Mouse (Mus musculus): ENCODE results near the gene Ldb2. TPM values are rescaled to one million over a fixed set of nuclear protein-coding genes. Genes with fewer than 3 reads are reported as not detected.

The Ldb2 gene
- total RNA-seq, 2 experiments from 2014 or later, result 29.8 to 31.9 TPM

DNA sequence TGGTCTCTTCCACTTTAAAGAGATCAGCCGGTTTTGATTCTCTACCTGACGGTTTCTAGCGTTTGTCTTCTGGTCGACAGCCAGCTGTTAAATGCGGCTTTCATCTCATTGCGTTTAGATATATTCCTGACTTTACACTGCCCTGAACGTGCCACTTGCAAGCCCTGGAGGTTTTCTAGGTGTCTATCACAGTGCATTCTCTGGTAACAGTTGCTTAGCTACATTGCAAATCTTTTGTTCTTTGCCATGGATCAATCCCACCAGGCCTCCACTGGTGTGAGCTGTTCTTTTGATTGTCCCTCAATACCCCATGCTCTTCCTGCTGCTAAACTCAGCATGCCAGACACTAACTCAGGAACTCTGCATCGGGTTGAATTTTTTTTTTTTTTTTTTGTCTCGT lies 145.1 kb downstream of the Ldb2 start:
- DNase-seq (ENCODE audit: low spot score in 2 of 2), result no peak

DNA sequence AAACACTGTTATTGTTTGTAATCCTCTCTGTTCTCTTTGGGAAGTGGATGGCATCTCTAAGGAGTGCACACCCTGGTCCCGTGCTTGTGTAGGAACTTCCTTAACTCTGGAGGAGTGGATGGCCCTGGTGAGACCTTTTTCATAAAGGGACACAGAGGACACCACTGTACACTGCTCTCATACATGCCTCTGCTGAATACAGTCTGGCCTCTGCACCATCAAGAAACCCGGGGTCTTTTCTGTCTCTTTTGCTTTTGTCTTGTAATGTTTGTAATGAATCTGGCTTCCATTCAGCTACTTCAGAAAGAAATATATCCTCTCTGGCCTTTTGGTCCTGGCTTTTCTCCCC lies 152.7 kb downstream of the Ldb2 start:
- no peak for DNase-seq (ENCODE audit: low spot score in 2 of 2)

DNA sequence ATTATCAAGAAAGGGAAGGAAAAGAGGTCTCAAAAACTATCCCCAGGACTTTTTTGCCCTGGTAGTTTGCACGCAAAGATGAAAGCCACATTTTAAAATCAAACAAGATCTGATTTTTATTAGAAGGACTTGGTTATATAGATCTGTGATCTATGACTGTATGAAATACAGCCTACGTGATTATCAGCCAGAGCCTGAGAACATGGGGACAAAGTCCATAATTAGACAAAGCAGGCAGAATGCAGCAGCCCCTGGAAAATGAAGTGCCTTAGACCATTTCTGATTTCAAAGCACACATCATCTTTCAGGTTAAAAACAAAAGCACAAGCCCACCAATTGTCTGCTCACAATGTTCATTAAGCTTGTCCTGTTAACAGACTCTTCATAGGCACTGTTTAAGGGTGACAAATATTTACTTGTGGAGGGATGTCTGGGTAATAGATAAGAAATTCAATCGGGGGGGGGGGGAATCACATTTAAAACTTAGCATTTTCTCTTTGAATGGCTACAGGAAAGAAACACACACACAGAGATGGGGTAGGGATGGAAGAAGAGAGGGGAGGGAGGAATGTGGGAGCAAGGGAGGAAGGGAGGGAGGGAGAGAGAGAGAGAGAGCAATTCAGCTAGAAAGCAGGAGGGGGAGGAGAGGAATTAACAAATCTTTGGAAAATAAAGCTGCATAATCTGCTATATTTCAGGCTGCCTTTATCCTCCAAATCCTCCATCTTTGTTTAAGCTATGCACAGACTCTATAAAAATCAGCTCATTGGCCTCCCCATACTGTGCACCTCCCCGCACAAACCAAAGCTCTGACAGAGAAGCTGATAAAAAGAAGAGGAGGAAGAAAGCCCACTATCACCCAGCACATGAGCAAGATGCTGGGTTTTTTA lies 153.3 kb downstream of the Ldb2 start:
- no peak for DNase-seq (ENCODE audit: low spot score in 2 of 2)

DNA sequence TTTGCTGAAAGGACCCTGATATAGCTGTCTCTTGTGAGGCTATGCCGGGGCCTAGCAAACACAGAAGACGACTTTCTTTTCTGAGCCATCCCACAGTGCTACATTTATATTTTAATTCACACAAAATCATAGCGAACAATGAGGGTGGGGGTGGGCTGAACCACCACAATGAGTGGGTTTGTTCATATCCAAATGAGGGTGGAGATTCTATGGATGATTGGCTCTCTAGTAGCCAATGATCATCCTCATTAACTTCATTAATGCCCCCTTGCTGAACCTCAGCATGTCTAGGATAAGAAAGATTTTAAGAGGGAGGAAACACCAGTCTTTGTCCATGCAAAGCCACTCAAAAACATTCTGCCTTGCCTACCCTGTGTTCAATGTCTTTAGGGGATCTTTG lies 156.4 kb downstream of the Ldb2 start:
- no peak for DNase-seq (ENCODE audit: low spot score in 2 of 2)

DNA sequence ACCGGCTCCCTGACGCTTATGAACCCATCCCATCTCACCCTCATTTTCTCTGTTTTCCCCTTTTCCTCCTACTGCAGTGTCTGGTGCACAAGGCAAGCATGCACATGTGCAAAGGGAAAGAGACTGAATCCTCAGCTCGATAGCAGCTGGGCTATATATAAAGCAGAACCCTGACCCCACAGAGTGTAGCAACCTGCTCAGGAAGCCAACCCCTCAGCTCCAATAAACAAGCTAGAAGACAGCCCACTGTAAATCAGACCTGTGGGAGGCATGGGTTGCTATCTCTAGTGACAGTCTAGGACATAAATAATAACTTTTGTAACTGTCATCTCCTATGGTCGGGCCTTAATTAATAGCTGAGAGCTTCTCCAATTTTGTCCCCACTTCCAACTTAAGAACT lies 158.4 kb downstream of the Ldb2 start:
- DNase-seq (ENCODE audit: low spot score in 2 of 2), result no peak

DNA sequence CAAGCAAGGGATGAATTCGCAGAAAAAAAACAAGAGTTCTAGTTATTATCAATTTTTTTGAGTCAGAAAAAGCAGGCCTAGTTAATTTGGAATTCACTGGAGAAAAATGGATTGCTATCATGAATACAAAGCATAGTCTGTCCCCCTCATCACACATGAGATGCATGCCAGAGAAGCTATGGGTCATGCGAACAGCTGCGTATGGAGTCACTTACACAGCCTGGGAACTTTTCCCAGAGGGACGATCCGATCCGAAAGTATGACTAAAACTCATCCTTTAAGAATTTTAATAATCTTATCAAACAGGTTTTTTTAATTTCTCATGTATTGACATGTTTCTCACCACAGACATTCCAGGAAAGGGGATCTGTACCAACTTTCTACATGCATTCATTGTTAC lies 163.9 kb downstream of the Ldb2 start:
- DNase-seq (ENCODE audit: low spot score in 2 of 2), result peak in 1 of 2 experiments; percentile 42

DNA sequence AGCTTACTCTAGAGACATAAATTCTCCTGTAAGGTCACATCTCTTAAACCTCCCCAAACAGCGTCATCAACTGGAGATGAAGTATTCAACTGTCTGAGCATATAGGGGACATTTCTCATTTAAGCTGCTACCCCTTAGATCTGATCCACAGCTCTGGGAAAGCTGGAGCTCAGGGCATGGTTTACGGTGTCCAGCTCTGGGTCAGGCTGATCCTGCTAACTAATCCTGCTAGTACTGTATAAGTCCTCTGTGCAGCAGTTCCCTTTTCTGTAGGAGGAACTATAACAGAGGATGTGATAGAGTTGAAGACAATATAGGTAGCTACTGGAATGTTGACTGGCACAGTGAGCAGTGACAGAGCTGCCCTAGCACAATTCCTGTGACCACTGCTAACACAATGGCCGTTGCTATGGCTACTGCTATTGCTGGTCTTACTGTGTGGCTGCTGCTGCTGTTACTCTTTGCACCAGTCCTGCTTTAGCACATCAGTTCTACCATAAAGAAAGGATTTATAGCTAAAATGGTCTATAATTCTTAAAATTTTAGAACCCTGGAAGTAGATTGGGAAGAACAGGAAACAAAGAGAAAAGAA lies 170.3 kb downstream of the Ldb2 start:
- DNase-seq (ENCODE audit: low spot score in 2 of 2), result no peak

DNA sequence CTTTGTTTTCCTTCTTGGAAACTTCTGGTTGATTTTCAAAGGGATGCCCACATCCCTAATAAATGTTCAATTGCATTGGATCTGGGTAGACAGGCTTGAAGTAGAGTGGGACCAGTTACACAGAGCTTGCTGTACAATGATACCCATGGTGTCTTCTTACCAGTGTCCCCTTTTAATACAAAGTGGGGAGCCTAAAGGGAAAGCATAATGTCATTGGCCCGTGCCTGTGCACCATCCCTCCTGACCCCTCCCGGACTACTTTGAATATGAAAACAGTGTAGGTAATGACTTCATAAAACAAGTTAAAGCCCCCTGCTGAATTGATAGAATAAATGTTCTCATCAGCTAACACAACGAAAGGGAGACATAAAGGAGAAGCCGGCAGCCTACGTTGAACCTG lies 172.0 kb downstream of the Ldb2 start:
- no peak for DNase-seq (ENCODE audit: low spot score in 2 of 2)

DNA sequence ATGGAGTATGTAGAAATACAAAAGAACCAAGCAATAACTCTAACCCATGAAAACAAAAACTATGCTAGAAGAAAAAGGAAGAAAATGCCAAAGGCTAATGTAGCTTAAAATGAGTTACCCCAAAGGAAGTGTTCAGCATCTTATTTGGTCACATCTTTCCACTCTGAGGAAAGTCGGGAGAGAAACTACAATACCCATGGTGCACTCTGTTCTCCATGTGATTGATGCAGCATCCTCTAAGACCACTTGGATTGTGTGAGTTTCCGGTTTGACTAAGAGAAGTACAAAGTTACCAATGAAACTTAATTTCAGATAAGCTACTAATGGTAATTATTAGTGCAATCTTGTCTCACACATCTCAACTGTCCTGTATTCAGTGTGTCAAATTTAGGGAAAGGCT lies 172.6 kb downstream of the Ldb2 start:
- no peak for DNase-seq (ENCODE audit: low spot score in 2 of 2)

DNA sequence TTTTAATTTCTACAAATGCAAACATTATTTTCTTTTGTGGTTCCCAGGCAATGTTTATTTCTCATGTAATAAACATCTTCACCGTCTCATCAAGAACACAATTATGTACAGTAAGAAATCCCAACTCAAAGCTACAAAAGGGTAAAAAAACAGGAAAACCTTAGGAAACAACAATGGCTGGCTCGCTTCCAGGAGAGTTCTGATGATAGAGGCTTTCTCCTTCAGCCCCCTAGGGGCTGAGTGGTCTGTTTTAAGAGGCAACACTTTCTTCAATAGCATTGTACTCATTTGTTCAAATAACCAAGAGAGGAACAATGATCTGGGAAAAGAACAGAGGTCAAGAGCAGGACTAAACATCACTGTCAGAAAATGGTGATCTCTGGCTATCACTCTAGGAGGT lies 173.4 kb downstream of the Ldb2 start:
- DNase-seq (ENCODE audit: low spot score in 2 of 2), result peak in 1 of 2 experiments; percentile 26

DNA sequence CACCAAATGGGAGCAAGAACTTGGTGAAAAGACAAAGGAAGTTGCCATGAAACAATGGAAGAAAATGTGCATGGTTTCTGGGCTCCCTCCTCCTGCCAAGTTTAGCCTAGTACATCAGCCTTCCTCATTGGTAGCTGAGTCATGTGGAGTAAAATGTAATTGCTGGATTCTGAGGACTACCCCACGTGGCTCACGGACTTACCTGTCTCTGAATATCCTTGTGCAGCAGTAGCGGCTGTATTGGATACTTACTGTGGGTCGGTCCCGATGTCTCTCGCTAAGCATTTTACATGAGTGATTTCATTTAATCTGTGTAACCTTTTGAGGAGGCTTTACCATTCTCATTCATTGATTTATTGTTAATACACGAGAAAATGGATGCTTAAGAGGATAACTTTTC lies 183.8 kb downstream of the Ldb2 start:
- DNase-seq (ENCODE audit: low spot score in 2 of 2), result no peak

DNA sequence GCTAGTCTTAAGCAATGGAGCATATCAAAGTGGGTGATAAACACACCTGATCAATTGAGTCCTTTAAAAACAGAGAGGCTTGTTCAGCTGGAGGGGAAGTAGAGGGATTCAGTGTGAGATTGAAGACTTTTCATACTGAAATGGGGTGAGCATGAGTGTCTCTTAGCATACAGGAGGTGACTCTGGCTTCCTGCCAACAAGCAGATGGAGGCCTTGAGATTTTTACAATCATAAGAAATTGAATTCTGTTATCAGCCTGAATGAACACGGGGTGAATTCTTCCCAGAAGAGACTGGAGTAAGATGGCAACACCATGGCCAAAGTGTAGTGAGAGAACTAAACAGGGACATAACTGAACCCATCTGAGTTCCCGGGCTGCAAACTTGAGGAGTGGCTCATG lies 190.6 kb downstream of the Ldb2 start:
- DNase-seq (ENCODE audit: low spot score in 2 of 2), result no peak

DNA sequence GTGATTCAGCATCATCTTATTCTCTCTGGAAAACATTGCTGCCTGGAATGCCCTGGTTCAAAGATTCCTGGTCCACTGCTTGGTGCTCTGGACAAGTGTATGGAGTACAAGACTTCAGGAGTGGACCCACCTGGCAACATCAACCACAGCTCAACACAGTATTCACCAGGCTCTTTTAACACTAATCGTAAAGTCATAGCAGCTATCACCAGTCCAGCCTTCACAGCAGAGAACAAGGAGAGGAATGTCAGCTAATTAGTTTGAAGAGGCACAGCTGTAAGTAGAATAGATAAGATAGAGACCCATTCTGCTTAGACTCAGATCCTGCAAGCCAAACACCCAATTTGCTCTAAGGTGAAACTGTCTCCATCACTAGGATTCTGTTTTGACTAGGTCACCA lies 198.1 kb downstream of the Ldb2 start:
- no peak for DNase-seq (ENCODE audit: low spot score in 2 of 2)

DNA sequence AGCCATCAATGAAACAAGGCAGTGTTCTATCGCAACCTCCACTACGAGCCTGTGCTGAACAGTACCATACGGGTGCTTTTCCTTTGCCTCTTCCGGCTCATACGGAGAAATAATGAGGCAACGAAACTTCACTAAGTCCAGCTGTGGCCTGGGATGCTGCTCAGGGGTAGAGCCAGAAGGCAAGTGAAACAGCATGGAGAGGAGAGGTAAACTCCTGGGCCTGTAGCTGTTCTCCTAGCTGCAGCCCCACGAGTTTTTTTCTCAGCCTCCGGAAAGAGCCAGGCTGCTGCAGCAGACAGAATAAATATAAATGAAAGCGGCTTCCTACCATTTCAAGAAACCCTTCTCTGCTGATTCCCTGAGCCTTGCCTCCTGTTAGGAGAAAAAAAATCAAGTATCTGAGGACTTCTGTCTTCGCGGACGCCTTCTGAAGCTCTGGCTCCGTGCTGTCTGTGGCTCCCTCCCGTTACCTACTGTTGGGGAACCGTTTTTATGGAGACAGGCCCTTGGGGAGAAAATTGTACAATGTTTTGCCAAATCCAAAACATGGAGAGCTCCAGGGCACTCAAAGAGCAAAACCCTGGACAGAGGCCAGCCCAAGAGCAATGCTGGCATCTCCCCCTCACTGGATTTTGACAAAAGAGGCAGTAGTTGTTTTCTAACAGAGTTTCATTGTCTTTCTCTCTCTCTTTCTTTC lies 205.8 kb downstream of the Ldb2 start:
- DNase-seq (ENCODE audit: low spot score in 2 of 2), result peak in 1 of 2 experiments; percentile 32

DNA sequence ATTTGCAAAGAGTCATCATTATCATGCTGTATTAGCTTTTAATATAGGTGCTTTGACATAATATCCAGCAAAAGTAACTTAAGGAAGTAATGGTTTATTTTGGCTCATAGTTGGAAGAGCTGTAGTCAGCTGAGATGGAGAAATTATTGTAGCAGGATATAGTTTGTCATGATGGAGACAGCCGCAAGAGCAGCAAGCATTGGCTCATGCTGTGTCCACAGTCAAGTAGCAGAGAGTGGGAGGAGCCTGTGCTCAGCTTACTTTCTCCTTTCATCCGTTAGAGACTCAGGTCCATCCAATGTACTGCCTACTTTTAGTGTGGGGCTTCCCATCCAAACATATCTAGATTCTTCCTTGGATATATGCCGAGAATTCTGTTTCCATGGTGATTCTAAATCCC lies 208.7 kb downstream of the Ldb2 start:
- no peak for DNase-seq (ENCODE audit: low spot score in 2 of 2)

DNA sequence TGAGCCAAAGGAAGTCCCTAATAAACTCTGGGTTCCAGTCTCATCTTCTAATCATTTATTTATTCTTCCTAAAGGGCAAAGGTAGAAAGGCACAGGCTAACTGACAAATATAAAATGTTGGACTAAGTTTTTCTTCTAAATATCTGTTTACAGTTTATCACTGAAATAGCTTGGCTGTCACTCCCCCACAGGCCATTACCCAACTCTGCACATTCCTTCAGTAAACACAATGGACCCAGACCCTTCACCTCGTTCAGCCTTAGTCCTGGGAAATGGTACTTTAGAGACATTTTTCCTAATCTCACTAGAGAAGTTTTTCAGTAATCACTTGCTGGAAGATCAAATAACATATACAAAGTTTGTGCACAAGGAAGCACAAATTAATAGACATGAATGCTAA lies 210.2 kb downstream of the Ldb2 start:
- DNase-seq (ENCODE audit: low spot score in 2 of 2), result no peak

DNA sequence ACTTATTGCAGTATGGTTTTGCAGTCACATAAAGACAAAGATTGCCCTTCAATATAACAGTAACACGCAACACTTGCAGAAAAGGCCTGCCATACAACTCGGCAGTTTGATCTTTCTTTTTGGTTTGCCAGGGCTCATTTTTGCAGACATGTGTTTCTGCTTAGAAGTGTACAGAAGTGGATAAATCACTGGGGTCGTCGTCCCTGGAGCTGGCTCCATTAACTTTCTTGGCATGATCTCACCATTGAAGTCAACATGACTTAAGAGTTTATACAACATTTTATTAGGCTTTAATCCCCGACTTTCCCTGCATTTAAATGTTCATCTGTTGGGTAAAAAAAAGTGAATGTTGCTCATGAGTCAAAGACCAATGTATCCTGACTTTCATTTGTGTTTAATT lies 212.9 kb downstream of the Ldb2 start:
- peak in 1 of 2 experiments; percentile 27 for DNase-seq (ENCODE audit: low spot score in 2 of 2)

DNA sequence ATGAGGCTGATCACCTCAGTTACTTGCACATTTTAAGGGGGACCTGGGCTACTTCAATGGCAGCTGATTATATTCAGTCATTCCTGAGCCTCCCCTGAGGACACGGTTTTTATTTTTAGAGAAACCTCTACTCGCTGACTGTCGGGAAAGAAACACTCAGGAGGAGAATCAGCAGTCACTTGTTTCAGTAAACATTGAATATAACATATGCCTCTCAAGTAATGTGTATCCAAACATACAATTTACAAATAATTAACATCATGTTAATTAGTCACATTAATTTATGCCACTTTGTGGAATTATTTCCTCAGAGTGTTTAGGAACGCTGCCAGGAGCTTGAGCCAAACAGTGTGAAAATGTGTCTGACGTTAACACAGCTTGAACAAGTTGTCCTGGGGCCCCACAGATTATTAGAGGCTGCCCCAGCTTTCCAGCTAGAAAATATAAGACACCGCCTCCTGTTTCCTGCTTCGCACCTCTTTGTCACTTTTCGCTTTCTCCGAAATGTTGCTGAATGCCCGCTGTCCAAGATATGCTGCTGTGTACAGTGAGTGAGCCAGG lies 219.5 kb downstream of the Ldb2 start:
- no peak for DNase-seq (ENCODE audit: low spot score in 2 of 2)

DNA sequence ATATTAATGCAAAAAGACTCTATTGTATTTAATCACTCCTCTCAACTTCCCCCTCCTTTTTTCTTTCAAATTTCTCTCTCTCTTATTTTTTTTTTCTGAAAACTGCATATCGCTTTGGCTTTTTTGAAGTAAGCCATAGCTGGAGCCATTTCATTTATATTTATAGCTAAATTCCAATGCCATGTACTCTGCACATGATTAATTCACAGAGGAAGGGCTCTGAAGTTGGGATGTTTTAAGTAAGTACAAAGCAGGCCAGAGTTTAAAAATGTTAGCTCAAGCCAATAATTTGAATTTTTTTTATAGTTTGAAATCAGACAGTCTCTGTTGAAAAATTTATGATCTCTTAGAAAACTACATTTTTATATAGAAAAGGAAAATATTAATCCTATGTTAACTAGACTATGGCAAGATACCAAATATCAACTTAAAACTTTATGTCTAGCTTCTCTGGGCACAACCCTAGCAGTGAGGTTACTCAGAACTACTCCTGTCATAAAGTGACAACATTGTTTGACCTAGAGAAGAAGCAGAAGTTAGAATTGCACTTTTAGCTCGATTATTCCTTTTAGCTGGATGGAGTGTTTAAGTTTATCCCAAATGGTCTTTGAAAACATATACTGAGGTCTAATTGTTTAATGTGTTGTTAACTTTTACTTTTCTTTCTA lies 222.7 kb downstream of the Ldb2 start:
- DNase-seq (ENCODE audit: low spot score in 2 of 2), result no peak

DNA sequence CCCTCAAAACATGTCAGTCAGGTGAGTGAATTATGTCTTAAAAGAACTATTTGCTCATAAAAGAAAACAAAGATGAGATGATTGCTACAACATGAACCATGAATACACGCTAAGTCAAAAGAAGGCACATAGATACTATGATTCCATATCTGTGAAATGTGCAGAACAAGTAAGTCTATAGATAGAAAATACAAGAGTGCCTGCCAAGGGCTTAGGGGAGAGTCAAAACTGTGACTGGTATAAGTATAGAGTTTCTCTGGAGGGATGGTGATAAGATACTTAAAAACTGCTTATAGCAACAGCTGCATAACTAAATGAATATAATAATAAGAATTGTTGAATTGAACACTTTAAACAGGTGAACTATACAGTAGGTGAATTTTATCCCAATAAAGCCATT lies 224.8 kb downstream of the Ldb2 start:
- DNase-seq (ENCODE audit: low spot score in 2 of 2), result no peak

DNA sequence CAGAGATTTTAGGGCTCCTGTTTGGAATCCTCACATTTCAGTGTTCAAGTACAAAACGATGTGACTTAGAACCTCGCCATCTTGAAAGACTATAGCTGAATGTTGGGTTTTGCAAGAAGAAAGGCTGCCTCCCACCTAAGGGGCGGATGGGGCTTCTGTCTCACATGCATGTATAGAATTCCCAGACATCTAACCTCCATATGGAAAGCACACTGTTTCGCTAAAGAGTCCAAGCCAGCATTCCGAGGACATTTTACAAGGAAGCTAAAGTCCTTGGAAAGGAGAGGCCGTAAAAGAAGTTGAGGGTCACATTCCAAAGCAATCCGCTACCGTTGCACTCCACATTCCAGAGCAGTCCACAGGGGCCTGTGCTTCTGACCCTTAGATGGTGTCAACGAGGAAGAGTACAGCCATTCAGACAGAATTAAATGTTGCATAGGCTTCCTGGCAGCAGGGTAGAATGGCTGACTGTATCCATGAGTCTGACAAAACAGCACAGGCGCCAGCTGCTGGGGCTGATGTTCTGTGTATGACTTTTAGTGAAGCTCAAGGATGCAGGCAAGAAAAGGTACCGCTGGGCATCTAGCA lies 245.6 kb downstream of the Ldb2 start:
- peak in 1 of 2 experiments; percentile 9 for DNase-seq (ENCODE audit: low spot score in 2 of 2)

All from gastrocnemius, postnatal 4 days (tissue).